Mouse (Mus musculus) adrenal gland, postnatal 36 days (tissue): ENCODE data around the gene Klhl18. TPM values are rescaled to one million over a fixed set of nuclear protein-coding genes. Genes with fewer than 3 reads are reported as not detected.
"Not testable (repeated sequence)": the region's sequence is repeated elsewhere in the genome, so short reads cannot be mapped to it uniquely, and the experiment has no call there.

Experiments
- DNase-seq, 2 experiments: peaks; one replicate each; pipeline ENCODE4 v3.0.0; 2021; ENCODE audit warnings: mixed read lengths in 1 of 2
- total RNA-seq, 2 experiments: library from RNA; stranded (reverse); gene quantifications; 2 replicates each; pipeline ENCODE4 v1.2.3; 2021

Gene Klhl18
- total RNA-seq, 2 experiments from 2014 or later, result 9.9 to 13.0 TPM

DNA sequence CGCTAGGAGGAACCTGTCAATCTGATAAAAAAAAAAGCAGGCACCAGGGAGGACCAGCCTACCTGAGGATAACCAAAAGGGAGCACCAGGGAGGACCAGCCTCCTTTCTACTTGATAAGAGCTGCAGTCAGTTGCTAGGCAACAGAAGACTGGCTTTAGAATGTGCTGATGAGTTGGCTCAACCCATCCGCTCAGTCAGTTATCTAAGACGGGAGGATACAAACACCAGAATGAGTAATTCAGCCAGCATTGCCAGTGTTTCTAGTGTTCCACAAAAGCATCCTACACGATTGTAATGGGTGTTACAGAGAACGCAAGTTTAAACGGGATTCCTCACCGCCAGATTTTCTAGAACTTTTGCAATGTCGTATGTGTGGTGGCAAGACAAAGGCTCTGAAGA, 45.3 kb downstream of the Klhl18 start:
- no peak for DNase-seq

DNA sequence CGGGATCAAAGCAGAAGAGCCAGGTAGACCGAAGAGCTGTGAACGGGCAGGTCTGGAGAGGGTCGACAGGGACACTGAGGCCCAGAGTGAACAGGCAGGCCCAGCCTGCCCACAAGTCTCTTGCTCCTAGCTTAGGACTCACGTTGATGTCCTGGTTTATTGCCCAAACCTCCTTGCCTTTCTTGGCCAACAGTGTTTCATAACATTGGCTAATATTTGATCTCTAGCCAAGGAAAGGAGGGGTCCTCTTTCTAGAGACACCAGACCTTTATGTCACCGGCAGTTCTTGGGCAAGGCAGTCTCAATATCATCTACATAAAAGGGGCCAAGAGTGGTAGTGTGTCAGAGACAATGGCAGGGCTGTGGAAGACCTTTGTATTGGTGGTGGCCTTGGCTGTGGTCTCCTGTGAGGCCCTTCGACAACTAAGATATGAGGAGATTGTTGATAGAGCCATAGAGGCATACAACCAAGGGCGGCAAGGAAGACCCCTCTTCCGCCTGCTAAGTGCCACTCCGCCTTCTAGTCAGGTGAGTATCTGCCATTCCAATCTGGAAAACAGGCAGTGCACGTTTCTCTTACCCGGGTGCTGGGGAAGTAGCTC, 56.9 kb downstream of the Klhl18 start, which contains the start of gene Ngp:
Gene Ngp, plus strand, starts transcription at position 237 of the 602 bp plus-strand sequence.
- DNase-seq, result no peak

DNA sequence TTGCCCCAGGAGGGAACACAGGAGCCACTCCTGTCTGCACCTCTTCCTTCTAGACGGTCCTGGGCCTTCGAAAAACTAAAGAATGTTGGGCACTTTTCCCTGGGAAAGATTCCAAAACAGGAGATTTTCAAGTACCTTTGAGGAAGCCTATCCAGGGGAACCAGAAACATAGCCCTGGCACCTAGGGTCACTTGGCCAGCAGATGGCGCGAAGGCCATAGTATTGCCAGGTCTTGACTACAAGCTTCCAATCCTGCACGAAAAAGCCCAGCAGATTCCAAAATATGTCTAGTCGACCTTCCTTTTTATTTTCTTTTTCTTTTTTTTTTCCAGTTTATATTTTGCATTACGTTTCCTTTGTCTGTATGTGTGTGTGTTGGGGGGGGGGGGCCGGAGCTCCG, 62.7 kb downstream of the Klhl18 start:
- peak; percentile 48 to 60 for DNase-seq

DNA sequence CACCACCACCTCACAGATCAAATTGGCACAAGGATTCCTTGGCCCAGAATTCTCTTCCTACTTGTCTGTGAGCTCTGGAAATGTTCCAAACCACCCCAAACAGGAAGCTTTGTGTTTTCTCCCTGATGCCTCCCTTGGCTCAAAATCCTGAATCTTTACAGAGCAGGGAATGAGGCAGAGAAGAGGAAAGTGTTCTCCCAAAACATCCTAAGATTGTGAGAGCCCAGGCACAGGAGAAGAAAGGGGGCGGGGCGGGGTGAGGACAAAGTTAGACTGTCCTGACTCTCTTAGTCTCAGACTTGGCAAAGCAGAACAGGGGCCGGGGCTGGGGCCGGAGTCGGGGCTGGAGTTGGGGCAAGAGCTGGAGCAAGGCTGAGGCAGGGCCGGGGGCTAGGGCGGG, 63.6 kb downstream of the Klhl18 start:
- DNase-seq, result no peak

DNA sequence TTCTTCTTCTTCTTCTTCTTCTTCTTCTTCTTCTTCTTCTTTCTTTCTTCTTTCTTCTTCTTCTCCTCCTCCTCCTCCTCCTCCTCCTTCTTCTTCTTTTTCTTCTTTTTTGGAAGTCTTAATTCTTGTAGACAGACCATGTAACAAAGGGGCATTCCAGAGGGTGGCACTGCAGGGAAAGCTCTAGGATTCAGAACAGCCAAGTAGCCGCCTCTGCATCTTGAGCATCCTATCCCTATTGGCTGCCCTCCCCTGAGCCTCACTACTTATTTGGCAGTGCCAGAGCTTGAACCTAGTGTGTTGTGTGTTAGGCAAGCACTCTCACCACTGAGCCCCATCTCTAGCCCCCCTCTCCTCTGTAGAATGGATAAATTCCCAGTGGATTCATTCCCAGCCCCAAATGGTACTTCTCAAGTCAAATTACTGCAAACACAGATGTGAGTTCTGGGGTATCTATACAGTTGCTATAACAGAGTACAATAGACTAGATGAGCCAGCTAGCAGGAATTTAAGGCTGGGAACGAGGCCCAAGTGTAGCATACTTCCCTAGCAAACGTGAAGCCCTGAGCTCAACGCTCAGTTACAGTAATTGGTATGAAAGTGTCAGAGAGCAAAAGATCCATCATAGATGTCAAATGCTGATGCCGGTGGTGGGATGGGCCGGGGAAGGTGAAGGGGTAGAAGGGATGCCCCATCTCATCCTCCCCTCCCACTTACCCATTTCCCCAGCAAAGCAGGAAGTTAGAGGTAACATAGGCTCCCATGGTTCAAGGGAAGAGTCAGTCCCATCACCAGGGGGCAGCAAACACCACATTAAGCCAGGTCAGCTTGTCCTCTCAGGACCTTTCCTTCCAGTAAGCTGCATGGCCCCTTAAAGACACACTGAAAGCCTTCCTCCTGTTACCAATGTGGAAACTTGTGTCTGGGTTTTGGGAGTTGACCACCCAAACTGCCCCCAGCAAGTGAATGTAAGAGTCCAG, 65.3 kb downstream of the Klhl18 start:
- DNase-seq, result peak; percentile 85 to 92

DNA sequence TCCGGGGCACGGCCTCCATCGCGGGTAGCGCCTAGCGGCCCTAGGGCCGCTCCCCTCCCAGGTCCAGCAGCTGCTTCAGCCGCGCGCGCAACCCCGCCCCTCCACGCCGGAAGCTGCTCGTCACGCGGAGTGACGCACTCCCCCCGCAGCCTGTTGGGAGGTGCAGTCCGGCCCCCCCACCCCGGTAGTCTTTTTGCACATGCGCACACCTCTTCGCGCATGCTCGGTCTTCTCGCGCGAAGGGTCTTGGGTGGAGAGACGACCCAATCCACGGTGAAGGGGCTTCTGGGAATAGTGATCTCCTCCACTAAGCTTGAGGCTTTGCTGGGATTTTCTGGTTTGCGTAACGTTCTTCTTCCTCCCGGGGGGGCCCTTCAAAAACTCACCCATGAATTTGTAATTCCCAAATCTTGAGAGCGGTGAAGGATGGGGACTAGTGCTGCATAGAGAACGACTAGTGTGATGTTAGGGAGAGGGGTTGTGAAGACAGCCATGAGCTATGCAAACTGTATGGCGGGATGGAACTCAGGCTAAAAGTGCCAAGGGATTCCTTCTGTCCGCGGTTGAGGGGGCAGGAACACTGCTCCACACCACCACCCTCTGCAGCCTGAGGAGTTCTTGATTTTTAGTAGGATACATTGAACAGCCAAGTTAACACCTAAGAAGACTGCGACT, 68.3 kb downstream of the Klhl18 start, which contains the start of gene Ptpn23:
Gene Ptpn23, minus strand, starts transcription at position 115 of the 675 bp plus-strand sequence.
- peak; percentile 97 to 98 for DNase-seq

DNA sequence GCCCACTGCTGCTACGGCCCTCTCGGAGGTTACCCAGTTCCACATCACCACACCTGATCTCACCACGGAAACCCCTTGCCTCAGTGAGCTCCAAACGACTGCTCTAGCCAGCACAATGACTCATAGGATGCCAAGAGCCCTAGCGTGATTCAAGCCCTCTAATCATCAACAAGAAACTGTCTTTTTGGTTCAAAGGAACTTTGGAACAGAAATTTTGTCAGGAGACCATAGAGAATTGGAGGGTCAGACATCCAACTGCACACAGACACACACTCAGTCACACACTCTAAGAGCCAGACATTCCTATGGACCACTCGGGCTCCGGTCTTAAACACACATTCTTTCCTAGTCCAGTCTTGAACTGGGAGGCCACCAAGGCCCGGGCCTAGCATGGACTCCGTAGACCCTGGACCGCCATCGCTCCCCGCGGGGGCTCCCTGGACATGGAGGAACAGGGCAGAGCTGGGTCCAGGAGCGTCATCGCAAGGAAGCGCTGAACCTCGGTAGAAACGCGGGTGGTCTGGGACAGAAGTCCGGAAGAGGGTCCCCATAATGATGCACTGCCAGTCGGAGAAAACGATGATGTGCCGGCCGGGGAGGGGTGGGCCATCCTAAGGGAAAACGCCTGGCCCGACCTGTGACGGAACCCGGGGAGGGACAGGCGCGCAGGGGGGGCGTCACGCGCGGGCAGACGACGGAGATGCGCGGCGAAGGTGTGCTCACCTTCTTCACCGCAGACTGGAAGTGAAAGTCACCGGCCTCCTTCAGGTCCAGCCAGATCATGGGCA, 69.0 kb downstream of the Klhl18 start:
- DNase-seq, result peak in 1 of 2 experiments; percentile 45

DNA sequence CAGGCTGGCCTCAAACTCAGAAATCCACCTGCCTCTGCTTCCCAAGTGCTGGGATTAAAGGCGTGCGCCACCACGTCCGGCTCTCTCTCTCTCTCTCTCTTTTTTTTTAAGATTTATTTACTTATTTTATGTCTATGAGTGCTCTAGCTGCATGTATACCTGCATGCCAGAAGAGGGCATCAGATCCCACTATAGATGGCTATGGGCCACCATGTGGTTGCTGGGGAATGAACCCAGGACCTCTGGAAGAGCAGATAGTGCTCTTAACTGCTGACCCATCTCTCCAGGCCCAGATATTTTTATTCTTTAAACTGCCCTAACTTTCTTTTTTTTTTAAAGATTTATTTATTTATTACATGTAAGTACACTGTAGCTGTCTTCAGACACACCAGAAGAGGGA, 73.3 kb downstream of the Klhl18 start:
- not testable (repeated sequence) for DNase-seq

DNA sequence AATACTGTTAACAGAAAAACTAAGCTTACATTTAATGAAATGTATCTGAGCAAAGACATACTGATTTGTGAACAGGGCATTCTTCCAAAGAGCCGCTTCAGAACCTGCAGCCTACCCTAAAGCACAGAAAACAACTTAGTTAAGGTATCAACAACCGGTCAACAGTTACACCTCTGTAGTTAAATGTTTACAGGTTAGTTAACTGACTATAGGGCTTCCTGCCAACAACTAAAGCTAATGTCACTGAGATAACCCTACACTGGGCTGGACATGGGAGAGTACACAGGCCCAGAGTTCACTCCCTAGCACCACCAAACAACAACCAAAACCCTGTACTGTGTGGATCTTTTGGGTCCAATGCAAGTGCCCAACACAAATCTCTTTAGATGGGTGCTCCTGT, 73.8 kb downstream of the Klhl18 start:
- DNase-seq, result no peak

DNA sequence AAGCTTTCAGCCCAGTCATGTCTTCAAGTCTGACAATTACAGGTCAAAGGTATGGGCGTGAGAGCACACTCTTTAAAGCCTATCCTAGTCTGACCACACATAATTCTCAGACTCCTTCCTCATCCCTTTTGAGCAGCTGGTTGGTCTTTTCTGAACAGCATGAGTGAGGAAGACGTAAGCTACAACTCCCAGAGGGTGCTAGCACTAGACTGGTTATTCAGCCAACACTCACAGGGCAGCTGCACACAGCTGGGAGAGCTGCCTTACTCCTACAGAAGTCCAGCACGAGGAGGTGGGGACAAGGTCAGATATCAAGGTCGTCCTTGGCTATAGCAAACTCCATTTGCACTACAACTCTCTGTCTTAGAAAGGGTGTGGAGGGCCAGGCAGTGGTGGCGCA, 75.8 kb downstream of the Klhl18 start:
- DNase-seq, result peak; percentile 52 to 63

DNA sequence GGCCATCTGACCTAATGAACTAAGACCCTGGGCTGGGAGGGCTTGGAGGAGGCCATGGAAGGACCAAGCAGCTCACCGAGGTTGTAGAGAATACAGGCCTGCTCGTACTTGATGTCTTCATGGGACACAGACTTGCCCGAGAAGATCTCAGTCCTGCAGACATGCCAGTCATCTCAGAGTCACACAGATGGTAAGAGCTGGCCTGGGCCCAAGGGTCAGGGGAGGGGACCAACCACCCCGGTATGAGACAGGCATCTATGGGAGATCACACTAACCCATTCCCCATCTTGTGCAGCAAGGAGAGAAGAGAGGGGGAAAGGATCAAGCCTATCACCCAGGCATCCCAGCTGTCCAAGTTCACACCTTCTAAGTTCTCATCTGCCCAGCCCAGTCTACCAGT, 83.2 kb downstream of the Klhl18 start:
- DNase-seq, result no peak

DNA sequence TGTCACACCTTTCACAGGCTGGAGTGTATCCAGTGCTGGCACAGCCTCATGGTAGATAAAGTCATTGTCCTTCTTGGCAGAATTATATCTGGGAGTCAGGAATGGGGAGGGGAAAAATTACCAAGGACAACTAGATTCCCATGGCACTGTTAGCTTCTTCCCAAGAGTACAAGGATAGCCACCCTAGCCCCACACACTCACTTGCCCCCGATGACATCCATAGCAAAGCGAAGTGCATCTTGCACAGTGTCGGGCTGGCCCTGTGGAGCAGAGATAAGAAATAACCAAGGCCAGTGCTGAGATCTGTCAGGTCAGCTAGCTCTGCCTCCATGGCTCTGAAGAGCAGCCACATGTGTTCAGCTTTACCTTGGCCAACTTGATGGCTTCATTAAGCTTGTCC, 85.7 kb downstream of the Klhl18 start:
- DNase-seq, result peak; percentile 39 to 43

DNA sequence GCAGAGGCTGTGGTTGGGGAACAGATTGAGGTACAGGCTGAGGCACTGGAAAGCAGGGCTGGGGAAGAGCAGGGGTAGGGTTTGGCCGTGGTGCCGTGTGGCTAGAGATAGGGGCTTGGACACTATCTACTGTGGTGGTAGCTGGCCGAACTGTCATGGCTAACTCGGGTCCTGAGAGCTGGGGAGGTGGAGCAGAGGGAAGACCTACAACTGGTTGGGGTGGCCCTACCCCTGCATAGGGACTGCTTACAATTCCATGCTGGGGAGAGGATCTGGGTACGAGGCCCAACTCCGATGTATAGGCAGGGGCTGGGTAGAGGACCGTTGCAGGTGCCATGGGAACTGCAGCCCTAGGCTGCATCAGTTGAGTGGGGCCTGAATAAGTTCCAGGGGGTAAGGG, 88.5 kb downstream of the Klhl18 start:
- DNase-seq, result no peak

DNA sequence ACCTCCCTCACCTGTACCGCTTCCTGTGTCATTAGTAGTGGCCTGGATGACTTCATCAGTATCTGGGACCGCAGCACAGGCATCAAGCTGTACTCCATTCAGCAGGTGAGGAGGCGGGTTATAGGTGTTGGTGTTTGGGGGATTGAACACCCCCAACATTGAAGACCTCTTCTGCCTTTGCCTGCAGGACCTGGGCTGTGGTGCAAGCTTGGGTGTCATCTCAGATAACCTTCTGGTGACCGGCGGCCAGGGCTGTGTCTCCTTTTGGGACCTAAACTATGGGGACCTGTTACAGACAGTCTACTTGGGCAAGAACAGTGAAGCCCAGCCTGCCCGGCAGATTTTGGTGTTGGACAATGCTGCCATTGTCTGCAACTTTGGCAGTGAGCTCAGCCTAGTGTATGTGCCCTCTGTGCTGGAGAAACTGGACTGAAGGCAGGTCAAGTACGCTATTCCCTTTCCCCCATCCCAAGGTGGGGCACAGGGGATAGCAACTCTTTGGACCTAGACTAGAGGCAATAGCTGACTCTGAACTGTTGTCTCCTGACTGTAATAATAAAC, 92.0 kb downstream of the Klhl18 start:
- no peak for DNase-seq

DNA sequence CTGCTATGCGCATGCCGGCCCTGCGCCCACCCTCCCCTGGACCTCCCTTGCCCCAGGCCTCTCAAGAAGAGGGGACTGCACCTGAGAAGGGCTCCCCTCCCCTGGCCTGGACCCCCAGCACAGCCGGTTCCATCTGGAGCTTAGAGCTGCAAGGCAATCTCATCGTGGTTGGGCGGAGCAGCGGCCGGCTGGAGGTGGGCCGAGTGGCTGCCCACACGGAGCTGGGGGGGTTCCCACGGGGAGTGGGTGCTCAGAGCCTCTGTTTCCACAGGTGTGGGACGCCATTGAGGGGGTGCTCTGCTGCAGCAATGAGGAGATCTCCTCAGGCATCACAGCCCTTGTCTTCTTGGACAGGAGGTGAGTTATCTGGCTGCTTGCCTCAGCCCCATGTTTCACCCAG, 95.2 kb downstream of the Klhl18 start:
- DNase-seq, result no peak

DNA sequence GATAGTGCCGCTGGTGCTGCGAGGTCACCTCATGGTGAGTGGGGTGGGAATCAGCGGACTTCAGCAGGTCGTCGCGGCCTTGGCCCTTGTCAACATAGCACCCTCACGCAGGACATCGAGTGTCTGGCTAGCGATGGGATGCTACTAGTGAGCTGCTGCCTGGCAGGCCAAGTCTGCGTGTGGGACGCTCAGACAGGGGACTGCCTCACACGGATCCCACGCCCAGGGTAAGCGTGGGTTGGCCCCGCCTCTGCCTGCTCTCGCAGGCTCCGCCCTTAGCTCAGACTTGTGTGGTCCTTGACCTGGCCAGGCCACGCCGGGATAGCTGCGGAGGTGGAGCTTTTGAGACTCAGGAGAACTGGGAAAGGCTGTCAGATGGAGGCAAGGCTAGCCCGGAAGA, 95.8 kb downstream of the Klhl18 start:
- DNase-seq, result peak; percentile 64 to 65

DNA sequence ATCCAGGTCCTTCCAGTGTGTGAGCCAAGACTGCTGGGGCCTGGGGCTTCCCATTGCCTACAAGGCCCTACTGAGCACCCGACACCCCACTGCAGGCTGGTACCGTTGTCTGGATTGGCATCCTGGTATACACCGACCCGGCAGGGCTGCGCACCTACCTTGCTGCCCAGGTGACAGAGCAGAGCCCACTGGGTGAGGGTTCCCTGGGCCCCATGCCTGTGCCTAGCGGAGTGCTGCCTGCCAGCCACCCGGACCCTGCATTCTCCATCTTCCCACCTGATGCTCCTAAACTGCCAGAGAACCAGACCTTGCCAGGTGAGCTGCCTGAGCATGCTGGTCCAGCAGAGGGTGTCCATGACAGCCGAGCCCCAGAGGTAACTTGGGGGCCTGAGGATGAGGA, 97.1 kb downstream of the Klhl18 start:
- no peak for DNase-seq

DNA sequence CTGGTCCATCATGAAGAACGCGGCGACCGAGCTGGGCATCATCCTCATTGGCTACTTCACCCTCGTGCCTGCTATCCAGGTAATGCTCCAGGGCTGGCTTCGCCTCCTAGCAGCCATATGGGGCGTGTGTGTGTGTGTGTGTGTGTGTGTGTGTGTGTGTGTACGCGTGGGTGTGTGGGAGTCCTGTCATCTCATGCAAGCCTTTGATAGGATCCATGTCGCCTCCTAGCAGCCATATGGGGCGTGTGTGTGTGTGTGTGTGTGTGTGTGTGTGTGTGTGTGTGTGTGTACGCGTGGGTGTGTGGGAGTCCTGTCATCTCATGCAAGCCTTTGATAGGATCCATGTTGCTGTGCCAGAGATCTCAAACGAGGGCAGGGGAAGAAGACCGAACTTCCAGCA, 98.8 kb downstream of the Klhl18 start:
- DNase-seq, result not testable (repeated sequence)
